Mouse (Mus musculus): ENCODE results near the gene Sec24c.

Sec24c gene

GRCm38 (mm10) chr14:20733041-20733951 lies 59.2 kb downstream of the Sec24c start:
- in situ Hi-C loops (cut with MboI, MseI): no loop called here

- in situ Hi-C loops (cut with MboI, MseI): no loop called here
Observed at GRCm38 (mm10) chr14:20733952-20734774, 60.1 kb downstream of the Sec24c start, which contains the start of gene Ndst2. Gene Ndst2 (minus strand): TSS chr14:20734562.

DNA sequence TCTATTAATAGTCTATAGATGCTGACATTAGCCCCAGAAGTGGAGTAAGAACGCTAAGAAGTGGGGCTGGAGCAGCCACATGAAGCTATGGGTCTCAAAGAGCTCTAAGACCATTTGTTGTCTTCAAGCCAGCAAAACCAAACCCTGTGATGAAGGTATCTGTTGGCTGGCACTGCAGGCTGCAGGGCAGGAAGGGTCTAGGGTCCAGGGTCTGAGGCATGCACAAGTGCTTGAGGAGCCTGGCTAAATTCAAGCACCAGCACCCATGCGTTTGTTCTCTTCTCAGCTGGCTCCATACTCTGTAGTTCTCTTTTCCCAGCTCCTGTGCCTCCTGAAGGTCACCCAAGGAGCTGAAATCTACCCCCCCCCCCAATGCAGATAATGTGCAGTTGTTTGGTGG lies 60.9 kb downstream of the Sec24c start:
- in situ Hi-C loops (cut with MboI, MseI): no loop called here

- in situ Hi-C loops (cut with MboI, MseI): no loop called here
Observed at GRCm38 (mm10) chr14:20735892-20736390, 61.8 kb downstream of the Sec24c start.

GRCm38 (mm10) chr14:20737306-20737705 lies 63.2 kb downstream of the Sec24c start:
- in situ Hi-C loops (cut with MboI, MseI): no loop called here

DNA sequence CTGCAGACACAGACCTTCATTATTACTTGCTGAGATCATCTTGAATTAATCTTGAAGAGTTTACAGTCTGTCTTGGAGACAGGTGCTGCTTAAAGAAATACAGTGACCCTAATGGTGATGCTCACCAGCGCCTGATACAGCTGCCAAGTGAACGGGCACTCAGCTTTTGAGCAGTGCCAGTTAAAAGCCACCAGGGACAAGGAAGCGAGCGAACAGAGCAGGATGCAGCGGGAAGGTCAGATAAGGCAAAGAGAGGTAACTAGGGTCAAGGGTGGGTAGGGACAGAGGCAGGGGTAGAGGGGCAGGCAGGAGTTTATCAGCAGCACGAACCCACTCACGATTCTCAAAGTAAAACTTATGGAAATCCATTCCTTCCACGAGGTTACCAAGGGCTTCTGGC lies 64.4 kb downstream of the Sec24c start:
- in situ Hi-C loops (cut with MboI, MseI): no loop called here

DNA sequence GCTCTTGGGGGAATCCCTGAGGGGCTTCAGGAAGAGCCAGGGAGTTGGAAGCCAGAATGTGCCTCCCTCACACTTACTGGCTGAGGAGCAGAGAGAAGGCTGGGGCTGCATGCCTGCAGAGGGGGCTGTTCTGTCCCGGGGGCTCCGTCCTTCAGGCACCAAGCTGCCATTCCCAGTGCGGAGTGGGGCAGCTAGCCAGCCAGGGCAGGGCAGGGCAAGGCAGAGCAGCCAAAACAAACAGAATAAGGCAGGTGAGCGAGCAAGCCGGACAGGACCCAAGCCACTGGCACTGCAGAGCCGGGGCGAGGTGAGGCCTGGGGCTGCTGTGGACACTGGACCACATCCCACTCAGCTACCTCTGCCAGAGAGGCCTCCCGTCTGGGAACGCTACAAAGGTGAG lies 67.2 kb downstream of the Sec24c start:
- in situ Hi-C loops (cut with MboI, MseI): no loop called here

DNA sequence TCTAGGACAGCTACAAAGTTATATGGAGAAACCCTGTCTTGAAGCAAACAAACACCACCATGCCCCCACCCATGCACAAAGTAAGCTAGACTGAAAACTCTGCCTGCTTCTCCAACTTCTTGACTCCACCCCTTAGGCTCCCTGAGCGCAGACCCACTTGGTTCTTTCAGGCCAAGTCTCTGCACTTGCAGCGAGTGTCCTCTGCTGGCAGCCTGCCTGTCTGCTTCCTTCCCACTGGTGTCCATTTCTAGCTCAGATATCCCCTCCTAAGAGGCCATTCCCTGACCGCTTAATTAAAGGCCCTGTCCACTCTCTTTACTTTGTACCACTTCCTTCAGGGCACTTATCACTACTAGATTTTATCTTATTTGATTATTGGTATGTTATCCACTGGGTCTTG lies 69.5 kb downstream of the Sec24c start:
- in situ Hi-C loops (cut with MboI, MseI): no loop called here
